Mouse (Mus musculus): Measurements from ENCODE around the gene Ms4a4b.
"Not testable (repeated sequence)": the region's sequence is repeated elsewhere in the genome, so short reads cannot be mapped to it uniquely, and the experiment has no call there.

Gene Ms4a4b

DNA sequence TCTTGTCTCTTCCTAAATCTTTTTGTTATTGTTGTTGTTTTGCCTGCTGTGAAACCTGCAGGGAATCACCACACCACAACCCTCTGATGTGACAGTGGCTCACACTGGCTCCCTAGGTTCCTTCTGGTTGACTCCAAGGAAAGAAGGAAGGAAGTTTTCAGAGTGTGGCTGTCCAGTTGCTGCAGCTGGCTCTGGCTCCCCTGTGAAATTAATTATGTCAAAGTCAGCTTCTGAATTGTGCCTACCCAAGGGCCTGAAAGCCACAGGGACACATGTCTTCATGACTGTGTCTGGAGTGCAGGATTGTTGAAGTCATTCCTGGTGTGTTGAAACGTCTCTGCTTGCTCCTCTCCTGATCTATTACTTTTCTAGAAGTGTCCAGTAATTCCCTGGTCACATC, 25.0 kb downstream of the Ms4a4b start:
- H3K36me3 ChIP-seq (ENCODE audit: control insufficient read depth, insufficient read depth, low read length, poor library complexity, severe bottlenecking); H3K27me3 ChIP-seq (ENCODE audit: control insufficient read depth, insufficient read depth, low read length, poor library complexity, severe bottlenecking); DNase-seq (ENCODE audit: low read depth, low spot score): not testable (repeated sequence)

DNA sequence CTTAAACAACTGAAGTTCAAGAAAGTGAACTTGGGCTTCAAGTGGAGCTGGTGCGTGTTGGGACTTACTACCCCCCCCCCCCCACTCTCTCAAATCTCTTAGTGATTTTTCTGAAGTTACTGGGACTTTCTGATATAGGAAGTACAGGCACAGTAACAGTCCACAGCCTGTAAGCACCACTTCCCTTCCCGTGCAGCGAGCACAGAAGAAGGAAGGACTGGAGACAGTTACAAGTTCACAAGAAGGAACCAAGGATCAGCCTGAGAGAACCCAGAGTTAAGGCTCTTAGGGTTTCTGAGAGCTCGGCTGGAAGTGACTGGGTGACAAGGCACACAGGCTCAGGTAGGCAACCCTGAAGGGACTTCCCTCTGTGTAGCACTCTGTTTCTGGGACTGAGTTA, 25.9 kb downstream of the Ms4a4b start, which contains the start of gene Ms4a6c:
Gene Ms4a6c (plus strand): TSS at position 152 of the 400 bp plus-strand sequence.
- peak; percentile 58 for DNase-seq (ENCODE audit: low read depth, low spot score)
- H3K36me3 ChIP-seq (ENCODE audit: control insufficient read depth, insufficient read depth, low read length, poor library complexity, severe bottlenecking); H3K27me3 ChIP-seq (ENCODE audit: control insufficient read depth, insufficient read depth, low read length, poor library complexity, severe bottlenecking): not testable (repeated sequence)

DNA sequence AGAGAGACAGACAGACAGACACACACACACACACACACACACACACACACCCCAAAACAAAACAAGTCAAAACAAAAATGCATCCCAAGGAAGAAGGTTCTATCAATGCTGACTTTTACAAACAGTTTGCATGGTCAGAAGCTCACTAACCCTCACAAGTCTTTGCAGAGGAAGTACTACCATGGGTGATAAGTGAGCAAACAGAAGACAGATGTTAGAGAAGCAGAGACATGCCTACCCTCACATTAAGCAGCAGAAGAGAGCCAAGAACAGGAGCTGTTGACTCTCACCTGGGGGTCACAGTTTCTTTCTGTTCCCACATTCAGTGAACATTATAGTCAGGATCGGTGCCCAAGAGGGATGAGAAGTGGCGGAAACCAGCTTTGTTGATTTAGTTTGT, 36.4 kb downstream of the Ms4a4b start:
- peaks cover 13% of the 10 kb centered on the region for H3K36me3 ChIP-seq (ENCODE audit: control insufficient read depth, insufficient read depth, low read length, poor library complexity, severe bottlenecking)
- peak; percentile 44 for DNase-seq (ENCODE audit: low read depth, low spot score)
- no peaks in the 10 kb centered on the region for H3K27me3 ChIP-seq (ENCODE audit: control insufficient read depth, insufficient read depth, low read length, poor library complexity, severe bottlenecking)

DNA sequence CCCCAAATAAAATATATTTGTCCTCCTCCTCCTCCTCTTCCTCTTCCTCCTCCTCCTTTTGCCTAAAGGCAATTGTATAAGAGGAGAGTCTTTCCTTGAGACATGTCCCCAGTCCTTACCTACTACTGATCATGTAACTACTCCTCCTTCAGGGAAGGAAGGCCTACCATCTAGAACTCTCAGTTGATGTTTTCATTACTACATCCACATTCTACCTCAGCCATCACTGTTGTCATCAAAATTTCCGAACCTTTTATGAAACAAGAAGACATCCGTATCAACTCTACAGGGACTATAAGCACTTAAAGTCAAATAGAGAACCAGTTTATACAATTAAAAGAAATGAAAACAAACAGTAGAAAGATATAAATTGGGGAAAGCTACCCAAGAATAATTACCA, 39.3 kb downstream of the Ms4a4b start:
- H3K36me3 ChIP-seq (ENCODE audit: control insufficient read depth, insufficient read depth, low read length, poor library complexity, severe bottlenecking) = peaks cover 2% of the 10 kb centered on the region
- no peaks in the 10 kb centered on the region for H3K27me3 ChIP-seq (ENCODE audit: control insufficient read depth, insufficient read depth, low read length, poor library complexity, severe bottlenecking)
- no peak for DNase-seq (ENCODE audit: low read depth, low spot score)

DNA sequence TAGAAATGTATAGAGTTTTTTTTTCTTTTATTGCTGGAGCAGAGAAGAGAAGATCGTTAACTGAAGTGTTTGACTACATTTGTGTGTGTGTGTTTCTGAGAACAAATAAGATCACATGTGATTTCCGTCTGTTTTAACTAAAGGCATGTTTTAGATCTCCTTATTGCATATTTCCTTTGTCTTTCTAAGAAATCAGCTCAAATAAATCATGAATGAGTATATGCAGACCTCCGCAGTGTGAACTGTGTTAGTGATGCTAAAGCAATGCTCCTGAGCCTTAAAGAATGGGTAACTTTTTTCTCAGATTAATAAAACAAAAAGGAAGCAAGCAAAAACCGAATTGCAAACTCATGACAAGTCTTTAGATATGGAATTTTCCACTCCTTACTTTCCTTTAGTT, 40.6 kb downstream of the Ms4a4b start:
- H3K36me3 ChIP-seq (ENCODE audit: control insufficient read depth, insufficient read depth, low read length, poor library complexity, severe bottlenecking) = peaks cover 2% of the 10 kb centered on the region; the same call in 1 of the 2 replicates
- peak; percentile 34 for DNase-seq (ENCODE audit: low read depth, low spot score)
- H3K27me3 ChIP-seq (ENCODE audit: control insufficient read depth, insufficient read depth, low read length, poor library complexity, severe bottlenecking) = no peaks in the 10 kb centered on the region

DNA sequence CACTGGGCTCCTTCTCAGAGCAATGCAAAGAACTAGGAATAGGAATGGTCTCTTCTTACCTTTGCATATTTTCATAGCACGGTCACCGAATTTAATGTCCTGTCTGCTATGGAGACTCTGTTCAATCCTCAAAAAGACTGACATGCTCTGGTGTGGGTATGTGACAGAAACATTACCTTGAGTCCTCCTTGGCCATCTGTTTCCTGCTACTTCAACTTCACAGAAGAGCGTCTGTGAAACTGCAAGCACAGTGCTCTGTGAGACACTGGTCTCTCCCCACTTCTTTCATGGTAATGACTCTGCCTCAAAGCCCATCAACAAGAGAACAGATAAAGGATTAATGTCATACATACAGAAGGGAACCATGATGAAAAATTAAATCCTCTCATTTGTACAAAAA, 41.0 kb downstream of the Ms4a4b start:
- H3K27me3 ChIP-seq (ENCODE audit: control insufficient read depth, insufficient read depth, low read length, poor library complexity, severe bottlenecking) = no peaks in the 10 kb centered on the region
- DNase-seq (ENCODE audit: low read depth, low spot score) = peak; percentile 73

DNA sequence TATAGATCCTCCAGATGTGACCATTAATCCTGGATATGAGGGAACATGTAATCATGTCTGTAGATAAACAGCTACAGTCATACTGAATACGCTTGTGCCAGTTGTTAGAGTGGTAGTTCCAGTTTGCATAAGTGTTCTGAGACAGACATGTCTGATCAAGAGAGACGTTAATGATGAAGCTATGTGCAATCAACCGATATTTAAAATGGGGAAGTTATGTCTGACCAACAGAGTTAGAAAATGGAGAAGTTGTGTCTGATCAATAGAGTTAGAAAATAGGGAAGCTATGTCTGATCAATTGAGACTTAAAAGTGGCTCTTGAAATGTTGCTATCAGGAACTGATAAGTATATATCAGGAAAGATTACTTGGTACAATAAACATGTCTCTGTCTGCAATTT, 41.9 kb downstream of the Ms4a4b start:
- peak; percentile 83 for DNase-seq (ENCODE audit: low read depth, low spot score)
- H3K36me3 ChIP-seq (ENCODE audit: control insufficient read depth, insufficient read depth, low read length, poor library complexity, severe bottlenecking) = peaks cover 2% of the 10 kb centered on the region; the same call in 1 of the 2 replicates
- no peaks in the 10 kb centered on the region for H3K27me3 ChIP-seq (ENCODE audit: control insufficient read depth, insufficient read depth, low read length, poor library complexity, severe bottlenecking)

More for the DNA sequence above, 41.0 kb downstream of the Ms4a4b start:
- H3K36me3 ChIP-seq (ENCODE audit: control insufficient read depth, insufficient read depth, low read length, poor library complexity, severe bottlenecking) = peaks cover 2% of the 10 kb centered on the region; the same call in 1 of the 2 replicates

DNA sequence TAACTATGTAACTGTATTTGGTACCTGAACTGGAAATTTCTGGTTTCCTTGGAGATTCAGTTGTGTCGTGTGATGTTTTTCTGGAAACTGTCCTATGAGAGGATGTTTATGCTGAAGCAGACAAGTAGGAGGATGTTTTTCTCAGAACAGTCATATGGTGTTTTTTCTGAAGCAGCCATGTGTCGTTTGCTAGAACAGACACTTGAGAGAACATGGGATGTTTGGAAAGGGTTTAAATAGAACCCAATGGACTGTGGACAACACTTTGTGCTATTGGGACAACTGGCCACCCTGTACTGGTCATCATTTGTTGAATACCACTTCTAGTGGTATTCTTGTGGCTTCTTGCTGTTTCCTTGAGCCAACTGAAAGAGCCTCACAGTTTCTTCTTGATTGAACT, 42.4 kb downstream of the Ms4a4b start, which contains the start of gene Gm8369:
Gene Gm8369 (plus strand): TSS at position 193 of the 400 bp plus-strand sequence.
- Histone ChIP-seq H3K36me3 (ENCODE audit: control insufficient read depth, insufficient read depth, low read length, poor library complexity, severe bottlenecking) (peaks cover 2% of the 10 kb centered on the region; the same call in 1 of the 2 replicates), H3K27me3 (ENCODE audit: control insufficient read depth, insufficient read depth, low read length, poor library complexity, severe bottlenecking) (no peaks in the 10 kb centered on the region)
- DNase-seq (ENCODE audit: low read depth, low spot score) = peak; percentile 79

DNA sequence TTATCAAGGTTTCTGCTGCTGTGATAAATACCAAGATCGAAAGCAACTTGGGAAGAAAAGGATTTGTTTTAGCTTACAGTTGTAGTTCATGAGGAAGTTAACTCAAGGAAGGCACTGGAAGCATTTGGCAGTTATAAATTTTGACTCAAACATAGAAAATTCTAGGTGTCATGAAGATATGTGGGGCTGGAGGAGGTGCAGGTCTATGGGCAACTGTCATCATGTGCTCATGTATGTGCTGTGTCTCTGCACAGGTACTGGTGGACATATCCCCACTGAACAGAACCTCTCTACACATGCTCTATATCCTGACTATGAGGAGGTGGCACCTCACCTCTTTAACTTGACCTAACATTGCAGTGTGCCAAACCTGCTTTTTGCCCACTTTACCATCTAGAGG, 43.2 kb downstream of the Ms4a4b start:
- Histone ChIP-seq H3K36me3 (ENCODE audit: control insufficient read depth, insufficient read depth, low read length, poor library complexity, severe bottlenecking) (no peaks in the 10 kb centered on the region), H3K27me3 (ENCODE audit: control insufficient read depth, insufficient read depth, low read length, poor library complexity, severe bottlenecking) (no peaks in the 10 kb centered on the region)
- DNase-seq (ENCODE audit: low read depth, low spot score) = peak; percentile 39

DNA sequence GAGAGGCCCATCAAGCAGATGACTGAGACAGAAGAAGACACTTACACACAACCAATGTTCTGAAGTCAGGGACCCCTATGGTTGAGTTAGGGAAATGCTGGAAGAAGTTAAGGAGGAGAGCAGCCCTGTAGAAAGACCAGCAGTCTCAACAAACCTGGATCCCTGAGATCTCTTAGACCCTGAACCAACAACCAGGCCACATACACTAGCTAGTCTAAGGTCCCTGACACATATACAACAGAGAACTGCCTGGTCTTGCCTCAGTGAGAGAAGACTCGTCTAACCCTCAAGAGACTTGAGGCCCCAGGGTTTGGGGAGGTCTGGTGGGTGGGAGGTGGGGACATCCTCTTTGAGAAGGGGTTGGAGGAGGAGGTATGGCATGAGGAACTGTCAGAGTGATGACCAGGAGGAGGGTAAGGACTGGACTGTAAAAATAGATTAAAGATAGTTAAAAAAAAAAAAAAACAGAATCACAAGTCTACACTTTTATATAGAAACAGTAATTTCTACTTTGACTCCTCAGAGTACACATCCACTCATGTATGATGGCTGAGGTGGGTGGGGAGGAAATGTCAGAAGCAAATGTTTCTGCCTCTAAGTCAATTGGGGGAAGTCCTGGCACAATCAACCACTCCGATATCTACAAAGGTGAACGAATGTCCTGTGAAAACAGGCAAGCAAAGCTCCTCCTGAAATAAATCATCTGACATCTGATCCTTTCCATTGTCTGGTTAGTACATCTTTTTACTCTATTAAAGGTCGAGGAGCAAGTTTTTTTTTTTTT, 48.2 kb downstream of the Ms4a4b start:
- H3K27me3 ChIP-seq (ENCODE audit: control insufficient read depth, insufficient read depth, low read length, poor library complexity, severe bottlenecking) = no peaks in the 10 kb centered on the region
- no peaks in the 10 kb centered on the region for H3K36me3 ChIP-seq (ENCODE audit: control insufficient read depth, insufficient read depth, low read length, poor library complexity, severe bottlenecking)
- peak; percentile 89 for DNase-seq (ENCODE audit: low read depth, low spot score)

DNA sequence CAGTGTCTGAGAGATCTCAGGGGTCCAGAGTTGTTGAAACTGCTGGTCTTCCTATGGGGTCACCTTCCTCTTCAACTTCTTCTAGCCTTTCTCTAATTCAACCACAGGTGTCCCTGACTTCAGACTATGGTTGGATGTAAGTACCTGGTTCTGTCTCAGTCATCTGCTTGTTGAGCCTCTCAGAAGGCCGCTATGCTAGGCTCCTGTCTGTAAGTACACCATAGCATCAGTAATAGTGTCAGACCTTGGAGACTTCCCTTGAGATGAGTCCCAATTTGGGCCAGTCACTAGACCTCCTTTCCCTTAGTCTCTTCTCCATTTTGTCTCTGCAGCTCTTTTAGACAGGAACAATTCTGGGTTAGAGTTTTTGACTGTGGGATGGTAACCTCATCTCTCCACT, 49.3 kb downstream of the Ms4a4b start:
- DNase-seq (ENCODE audit: low read depth, low spot score) = peak; percentile 56
- Histone ChIP-seq H3K27me3 (ENCODE audit: control insufficient read depth, insufficient read depth, low read length, poor library complexity, severe bottlenecking) (no peaks in the 10 kb centered on the region), H3K36me3 (ENCODE audit: control insufficient read depth, insufficient read depth, low read length, poor library complexity, severe bottlenecking) (peaks cover 1% of the 10 kb centered on the region; the same call in 1 of the 2 replicates)

DNA sequence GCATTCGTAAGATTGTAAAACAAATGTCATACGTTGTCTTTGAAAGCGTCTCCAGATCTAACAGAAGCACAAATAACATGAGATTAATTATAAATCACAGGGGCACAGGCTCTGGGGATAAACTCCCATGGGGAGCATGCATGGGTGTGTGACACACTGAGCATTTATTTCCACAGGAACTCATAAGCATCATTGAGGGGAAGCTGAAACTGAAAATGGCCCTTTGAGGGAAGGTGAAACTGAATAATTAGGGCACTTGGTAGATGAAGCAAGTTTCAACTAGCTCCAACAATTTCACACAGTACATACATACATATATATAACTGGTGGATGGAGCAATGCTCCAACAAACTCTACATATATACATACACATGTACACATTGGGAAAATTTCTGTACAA, 51.2 kb downstream of the Ms4a4b start:
- peak; percentile 92 for DNase-seq (ENCODE audit: low read depth, low spot score)
- Histone ChIP-seq H3K27me3 (ENCODE audit: control insufficient read depth, insufficient read depth, low read length, poor library complexity, severe bottlenecking) (no peaks in the 10 kb centered on the region), H3K36me3 (ENCODE audit: control insufficient read depth, insufficient read depth, low read length, poor library complexity, severe bottlenecking) (peaks cover 3% of the 10 kb centered on the region; the same call in 1 of the 2 replicates)

DNA sequence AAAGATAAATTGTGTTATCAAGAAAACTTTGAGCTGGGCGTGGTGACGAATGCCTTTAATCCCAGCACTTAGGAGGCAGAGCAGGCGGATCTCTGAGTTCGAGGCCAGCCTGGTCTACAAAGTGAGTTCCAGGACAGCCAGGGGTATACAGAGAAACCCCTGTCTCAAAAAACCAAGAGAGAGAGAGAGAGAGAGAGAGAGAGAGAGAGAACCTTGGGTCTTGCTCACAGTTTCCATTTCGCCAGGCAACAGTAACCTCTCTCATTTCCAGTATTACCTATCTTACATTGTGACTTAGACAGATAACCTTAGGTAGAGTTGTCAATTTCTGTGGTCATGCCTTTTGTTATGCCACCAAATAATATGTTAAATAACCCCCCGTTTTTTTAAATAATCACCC, 53.0 kb downstream of the Ms4a4b start:
- H3K36me3 ChIP-seq (ENCODE audit: control insufficient read depth, insufficient read depth, low read length, poor library complexity, severe bottlenecking) = peaks cover 3% of the 10 kb centered on the region; the same call in 1 of the 2 replicates
- DNase-seq (ENCODE audit: low read depth, low spot score) = no peak
- no peaks in the 10 kb centered on the region for H3K27me3 ChIP-seq (ENCODE audit: control insufficient read depth, insufficient read depth, low read length, poor library complexity, severe bottlenecking)

DNA sequence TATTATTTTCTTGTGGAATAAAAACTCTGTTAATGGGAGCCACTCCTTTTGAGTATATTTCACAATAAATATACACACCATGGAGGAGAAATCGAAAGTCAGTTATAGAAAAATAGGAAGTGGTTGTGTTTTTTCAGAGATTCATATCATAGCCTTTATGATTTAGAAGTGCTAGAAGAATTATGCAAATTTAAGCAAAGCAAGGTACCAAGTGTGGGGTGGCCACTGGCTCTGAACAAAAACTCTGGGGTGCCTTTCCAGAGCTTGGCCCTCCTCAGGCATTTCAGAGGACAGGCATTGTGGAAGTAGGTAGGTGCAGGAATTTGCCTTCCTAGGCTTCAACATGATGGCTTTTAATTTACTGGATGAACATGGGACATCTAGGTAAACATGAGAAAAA, 53.9 kb downstream of the Ms4a4b start:
- H3K27me3 ChIP-seq (ENCODE audit: control insufficient read depth, insufficient read depth, low read length, poor library complexity, severe bottlenecking); H3K36me3 ChIP-seq (ENCODE audit: control insufficient read depth, insufficient read depth, low read length, poor library complexity, severe bottlenecking): not testable (repeated sequence)
- DNase-seq (ENCODE audit: low read depth, low spot score) = peak; percentile 75

DNA sequence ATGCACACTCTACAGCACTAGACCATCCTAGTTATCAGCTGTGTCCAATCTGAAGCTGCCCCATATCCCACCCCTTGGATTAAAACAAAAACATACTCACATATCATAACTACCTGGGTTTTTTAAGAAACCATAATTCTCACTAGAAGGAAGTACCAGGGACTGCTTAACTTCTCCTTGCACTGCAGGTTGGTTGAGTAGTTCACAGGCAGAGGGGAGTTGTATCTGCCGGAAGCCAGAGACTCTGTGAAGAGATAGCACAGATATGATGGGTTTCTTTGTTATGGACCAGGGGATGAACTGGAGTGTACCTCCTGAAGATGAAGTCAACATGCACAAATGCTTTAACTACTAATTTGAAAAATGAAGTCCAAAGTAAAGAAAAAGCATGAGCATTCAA, 57.4 kb downstream of the Ms4a4b start:
- no peaks in the 10 kb centered on the region for H3K27me3 ChIP-seq (ENCODE audit: control insufficient read depth, insufficient read depth, low read length, poor library complexity, severe bottlenecking)
- DNase-seq (ENCODE audit: low read depth, low spot score) = peak; percentile 40
- peaks cover 5% of the 10 kb centered on the region; the same call in 1 of the 2 replicates for H3K36me3 ChIP-seq (ENCODE audit: control insufficient read depth, insufficient read depth, low read length, poor library complexity, severe bottlenecking)

Data from splenic B cell, adult 2 months (primary cell).